Mouse (Mus musculus) testis, adult 2 months (tissue): ENCODE data around the gene Cmss1.

Experiments used
- CTCF ChIP-seq: fragments of 200-500 bp; IDR thresholded peaks from 2 replicates; pipeline ENCODE4 v1.5.1; 2012; ENCODE audit warnings: low read depth, mild to moderate bottlenecking, inconsistent platforms, low read length, moderate library complexity; ENCODE audit not compliant: control insufficient read depth, insufficient read depth, insufficient replicate concordance
- POLR2A ChIP-seq: fragments of 200-500 bp; IDR thresholded peaks from 2 replicates; pipeline ENCODE4 v1.6.1; 2012; ENCODE audit warnings: low read depth, mild to moderate bottlenecking, inconsistent platforms, low read length, moderate library complexity; ENCODE audit not compliant: control insufficient read depth

DNA sequence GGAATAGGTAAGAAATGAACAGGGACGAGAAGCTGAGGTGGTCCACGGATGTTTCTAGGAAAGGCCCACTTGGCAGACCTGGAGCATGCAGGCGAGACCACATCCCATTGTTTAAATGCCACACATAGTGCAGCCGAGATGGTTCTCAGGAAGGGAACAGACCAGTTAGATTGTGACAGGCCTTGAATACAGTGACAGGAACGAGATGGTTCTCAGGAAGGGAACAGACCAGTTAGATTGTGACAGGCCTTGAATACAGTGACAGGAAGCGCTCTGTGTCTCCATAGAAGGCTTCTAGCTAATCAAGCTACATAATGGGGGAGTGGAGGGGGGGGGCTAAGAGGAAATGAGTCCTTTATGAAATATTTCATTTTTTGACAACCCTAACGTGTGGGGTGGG is 26.6 kb downstream of the Cmss1 start:
- no peak for TF ChIP-seq CTCF
- TF ChIP-seq POLR2A, result no peak
